Mouse (Mus musculus): Measurements from ENCODE around the gene Litaf.
"Not testable (repeated sequence)": the region's sequence is repeated elsewhere in the genome, so short reads cannot be mapped to it uniquely, and the experiment has no call there.

Gene Litaf

DNA sequence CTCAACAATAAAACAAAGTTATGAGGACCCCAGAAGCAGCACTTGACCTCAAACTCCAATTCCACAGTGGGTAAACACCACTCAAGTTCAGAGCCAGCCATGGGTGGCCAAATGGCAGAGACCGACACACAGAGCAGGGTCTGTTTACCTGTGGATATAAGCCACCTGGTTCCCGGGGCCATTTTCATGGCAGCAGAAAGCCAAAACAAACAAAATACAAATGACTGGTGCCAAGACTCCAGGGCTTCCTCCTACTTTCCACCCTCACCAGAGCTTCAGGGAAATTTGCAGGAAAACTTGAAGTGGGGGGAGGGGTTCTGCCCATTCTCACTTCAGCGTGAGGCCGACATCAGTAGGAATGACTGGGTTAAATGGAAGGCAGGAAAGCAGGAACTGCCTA, 75.2 kb downstream of the Litaf start:
- no peak for DNase-seq (ENCODE audit: low spot score)

DNA sequence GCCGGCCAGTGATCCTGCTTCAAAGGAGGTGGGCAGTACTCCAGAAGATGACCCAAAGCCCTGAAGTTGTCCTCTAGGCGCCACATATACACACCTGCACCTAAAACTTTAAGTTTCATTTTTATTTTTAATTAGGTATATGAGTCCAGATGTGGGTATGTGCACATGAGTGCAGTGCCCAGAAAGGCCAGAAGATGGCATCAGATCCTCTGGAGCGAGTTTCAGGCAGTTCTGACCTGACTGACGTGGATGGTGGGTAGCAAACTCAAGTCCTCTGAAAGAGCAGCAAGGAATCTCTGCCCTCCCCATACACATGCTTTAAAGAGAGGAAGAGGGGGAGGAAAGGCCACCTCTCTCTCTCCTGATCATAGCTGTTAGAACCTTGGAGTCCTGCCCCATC, 76.1 kb downstream of the Litaf start:
- no peak for DNase-seq (ENCODE audit: low spot score)

DNA sequence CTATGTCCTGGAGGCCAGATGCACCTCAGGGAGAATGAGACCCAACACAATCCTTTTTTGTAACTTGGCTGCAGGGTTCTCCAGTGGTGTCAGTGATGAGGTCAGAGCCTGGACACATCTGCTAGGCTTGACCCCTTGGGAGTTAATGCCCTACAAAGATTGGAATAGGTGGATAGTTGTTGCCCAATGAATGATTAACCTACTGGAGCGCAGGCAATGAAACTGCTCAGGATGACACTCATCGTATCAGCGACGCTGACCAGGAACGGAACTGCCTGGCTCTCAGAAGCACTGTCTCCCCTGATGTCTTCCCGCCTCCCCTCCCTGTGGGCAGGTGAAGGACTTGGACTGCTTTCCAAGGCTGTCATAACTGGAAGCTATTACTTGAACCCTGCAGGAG, 76.6 kb downstream of the Litaf start:
- no peak for DNase-seq (ENCODE audit: low spot score)

DNA sequence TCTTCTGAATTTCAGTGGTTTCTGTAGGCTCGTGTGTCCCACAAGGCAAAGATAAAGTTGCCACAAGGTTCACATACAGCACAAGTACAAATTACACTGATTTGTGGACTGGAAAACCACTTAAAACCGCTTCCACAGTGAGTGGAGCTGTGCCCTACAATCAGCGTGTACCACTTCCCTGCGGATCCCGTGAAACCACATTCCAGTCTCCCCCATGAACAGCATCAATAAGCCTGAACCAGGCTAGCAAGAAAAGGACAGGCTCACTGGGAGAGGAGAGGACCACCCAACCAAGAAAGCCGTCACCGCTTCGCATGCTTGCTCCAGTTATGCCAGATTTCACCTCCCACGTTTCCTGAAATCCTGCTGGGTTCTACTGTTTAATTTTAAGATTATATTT, 77.7 kb downstream of the Litaf start:
- DNase-seq (ENCODE audit: low spot score), result no peak

DNA sequence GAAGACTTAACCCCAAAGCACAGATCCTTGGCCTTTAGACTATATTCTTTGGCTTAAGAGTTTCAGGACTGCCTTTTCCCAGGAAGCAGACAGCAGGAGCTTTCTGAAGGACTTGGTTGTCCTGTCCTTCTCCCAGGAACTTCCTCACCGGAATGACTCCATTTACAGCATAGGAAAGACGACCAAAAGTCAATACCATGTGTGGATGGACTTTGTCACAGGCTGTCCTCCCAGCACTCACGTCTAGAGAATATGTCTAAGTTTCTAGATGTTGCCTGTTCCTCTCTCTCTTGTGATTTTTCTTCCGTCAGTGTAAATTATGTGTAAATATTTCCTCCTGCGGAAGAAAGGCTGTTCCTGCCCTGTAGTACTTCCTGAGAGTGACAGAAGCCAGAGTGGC, 81.4 kb downstream of the Litaf start:
- DNase-seq (ENCODE audit: low spot score), result no peak

DNA sequence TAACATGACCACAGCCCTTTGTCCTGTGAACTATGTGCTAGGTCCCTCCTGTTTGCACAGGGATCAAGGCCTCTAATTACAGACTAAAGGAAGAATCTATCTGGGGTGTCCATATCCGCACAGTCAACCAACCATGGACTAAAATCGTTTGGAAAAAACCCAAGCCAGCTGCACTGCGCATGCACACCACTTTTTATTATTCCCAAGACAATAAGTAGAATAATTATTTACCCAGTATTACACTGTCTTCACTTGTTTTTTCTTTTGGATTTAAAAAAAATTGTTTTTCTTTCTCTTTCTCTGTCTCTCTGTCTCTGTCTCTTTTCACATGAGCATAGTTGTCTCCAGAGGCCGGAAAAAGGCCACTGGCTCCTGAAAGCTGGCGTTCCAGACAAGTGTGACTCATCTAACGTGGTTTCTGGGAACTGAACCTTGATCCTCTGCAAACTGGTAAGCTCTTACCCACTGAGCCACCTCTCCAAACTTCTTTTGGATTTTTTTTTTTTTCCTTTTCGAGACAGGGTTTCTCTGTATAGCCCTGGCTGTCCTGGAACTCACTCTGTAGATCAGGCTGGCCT, 84.4 kb downstream of the Litaf start:
- DNase-seq (ENCODE audit: low spot score), result no peak

DNA sequence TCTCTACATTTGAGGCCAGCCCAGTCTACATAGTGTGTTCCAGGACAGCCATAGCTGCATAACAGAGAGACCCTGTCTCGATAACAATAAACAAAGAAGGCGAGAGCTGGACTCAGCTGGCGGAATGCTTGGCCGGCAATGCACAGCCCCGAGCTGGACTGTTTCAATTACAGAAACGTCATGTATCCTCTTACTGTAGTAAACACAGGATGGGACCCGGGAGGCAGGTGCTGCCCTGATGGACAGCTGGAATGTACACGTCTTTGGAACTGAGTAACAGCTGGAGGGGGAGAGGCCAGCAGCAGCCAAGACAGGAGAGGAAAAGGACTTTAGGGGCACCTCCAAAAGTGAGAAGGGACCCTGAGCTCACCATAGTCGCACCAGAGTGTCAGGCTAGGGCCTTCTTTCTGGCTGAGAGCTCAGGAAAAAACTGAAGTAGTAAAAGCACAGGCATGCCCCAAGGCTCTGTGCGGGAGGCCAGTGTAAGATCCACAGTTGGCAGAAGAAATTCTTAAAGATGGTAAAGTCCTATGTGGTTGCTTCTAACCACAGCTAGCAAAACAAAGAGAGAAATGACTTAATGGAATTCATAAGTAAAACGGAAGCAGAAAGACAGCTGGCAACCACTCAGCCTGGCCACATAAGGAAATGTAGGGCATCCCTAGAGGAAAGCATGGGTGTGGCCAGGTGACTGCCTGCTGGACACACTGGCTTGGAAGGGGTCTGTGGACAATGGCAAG, 86.7 kb downstream of the Litaf start:
- no peak for DNase-seq (ENCODE audit: low spot score)

DNA sequence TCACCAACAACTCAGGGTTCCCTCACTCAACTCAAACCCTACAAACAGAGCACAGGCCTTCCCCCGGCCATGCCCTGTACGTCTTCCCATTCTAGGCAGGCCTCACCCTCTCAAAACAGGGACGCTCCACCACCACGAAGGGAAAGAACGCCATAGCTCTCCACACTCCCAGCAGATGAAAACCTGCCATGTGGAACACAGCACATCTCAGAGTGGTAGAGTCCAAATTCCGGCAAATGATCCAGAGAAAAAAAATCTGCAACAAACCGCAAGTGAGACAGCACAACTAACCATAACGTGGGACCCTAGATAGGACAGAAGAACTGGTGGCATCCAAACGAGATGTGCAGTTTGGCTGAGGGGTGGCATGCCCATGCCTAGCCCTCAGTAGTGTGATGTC, 88.1 kb downstream of the Litaf start:
- DNase-seq (ENCODE audit: low spot score), result no peak

DNA sequence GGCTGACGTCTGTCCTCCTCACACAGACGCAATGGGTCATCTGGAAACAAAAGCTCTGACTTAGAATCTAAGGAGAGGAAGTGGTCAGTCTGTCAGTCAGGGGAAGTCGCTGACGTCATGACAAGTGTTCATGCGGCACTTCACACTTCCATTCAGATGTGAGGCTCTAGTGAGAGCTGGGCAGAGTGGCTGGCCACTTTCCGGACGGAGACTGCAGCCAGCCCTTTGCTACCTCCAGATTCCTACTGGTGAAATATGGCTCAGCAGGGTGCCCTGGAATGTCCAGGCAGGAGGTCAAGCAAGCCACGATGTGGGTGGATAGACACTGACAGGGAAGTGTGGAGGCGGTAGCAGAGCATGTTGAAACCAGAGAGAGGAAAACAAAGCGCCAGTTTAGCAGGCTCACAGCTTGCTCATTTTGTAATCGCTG, 89.7 kb downstream of the Litaf start:
- peak; percentile 14 for DNase-seq (ENCODE audit: low spot score)

DNA sequence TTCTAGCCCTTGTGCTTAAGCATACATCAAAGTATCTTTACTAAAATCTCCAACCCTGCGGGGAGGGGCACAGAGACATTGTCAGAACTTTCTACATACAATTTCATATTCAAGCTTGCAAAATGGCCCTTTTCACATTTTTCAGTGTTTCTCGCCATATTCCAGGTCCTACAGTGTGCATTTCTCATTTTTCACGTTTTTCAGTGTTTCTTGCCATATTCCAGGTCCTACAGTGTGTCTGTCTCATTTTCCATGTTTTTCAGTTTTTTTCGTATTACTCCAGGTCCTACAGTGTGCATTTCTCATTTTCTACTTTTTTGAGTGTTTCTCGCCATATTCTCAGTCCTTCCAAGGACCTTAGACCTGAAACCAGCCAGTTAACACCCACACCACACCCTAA, 91.0 kb downstream of the Litaf start:
- DNase-seq (ENCODE audit: low spot score), result no peak

DNA sequence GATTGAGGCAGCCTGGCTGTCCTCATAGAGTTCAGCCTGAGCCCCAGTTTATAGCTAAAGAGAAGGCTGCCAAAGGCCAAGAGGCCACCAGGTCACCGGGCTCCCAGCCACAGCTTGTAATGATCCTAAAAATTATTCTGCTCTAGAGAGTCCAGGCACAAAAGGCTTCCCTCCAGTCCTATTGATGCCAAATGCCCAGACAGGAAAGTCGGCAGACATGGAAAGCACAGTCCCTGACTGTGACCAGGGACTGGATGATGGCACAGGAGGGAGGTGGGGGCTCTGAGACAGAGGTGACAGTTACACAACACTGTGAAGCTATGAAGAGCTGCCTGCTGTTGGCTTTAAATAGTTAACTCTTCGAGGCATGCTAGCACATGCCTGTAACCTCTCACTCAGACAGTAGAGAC, 91.9 kb downstream of the Litaf start:
- DNase-seq (ENCODE audit: low spot score), result peak; percentile 50

DNA sequence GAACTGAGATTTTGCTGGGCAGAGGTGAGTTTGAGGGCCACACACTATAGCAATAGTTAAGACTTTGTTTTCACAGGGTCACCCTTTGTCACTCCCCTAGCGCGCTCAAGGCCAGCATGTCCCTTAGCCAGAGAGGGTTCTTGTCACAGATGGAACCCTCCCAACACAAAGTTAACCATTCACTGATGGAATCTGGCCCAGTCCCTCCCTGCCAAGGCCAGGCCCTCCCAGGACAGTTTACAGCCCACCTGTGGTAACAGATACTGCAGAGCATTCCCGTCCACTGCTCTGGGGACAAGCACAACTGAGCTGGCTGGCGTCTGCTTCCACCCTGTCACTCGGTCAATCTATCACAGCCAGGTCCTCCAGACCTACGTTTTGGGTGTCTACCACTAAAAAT, 93.7 kb downstream of the Litaf start:
- DNase-seq (ENCODE audit: low spot score), result no peak

DNA sequence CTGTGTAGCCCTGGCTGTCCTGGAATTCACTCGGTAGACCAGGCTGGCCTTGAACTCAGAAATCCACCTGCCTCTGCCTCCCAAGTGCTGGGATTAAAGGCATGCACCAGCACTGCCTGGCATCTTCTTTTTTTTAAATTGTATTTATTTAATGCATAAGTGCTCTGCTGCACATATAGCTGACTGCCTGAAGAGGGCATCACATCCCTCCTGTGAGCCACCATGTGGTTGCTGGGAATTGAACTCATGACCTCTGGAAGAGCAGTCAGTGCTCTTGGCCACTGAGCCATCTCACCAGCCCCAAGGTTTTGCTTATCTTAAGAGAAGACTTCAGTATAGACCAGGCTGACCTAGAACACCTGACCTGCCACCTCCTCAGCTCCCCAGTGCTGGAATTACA, 96.0 kb downstream of the Litaf start:
- DNase-seq (ENCODE audit: low spot score), result not testable (repeated sequence)

DNA sequence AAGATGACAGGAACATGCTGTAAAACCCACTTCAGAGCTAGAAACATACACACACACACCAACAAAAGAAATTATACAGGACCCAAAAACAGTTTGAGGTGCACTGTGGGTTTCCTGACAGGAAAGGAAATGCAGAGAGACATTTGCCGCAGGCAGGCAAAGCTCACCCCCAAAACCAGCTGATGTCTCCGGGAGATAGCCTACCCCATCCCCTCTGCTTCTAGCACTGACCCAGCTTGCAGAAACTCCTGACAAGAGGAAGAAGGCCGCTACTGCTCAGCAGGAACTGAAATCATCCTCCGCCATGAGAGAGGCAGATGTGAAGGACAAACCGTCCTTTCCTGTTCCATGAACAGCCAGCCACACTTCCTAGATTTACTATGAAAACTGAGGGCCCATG, 96.6 kb downstream of the Litaf start:
- DNase-seq (ENCODE audit: low spot score), result no peak

DNA sequence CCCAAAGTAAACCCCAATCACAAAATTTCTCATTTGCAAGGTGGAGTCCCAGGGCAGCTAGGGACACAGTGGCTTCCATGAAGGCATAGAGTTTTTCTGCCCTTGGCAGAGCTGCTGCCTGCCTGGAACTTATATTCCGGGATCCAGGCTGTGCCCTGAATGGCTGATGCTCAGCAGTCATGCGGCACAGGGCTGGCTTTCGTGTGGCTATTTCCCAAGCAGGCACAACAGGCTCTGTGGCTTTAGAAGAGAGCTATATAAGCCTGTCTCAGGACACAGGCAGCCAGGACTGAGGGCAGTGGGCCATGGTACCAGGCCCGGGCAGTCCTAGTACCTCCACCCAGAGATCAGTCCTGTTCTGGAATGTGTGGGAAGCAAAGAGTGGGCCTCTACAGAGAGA, 97.7 kb downstream of the Litaf start:
- no peak for DNase-seq (ENCODE audit: low spot score)

DNA sequence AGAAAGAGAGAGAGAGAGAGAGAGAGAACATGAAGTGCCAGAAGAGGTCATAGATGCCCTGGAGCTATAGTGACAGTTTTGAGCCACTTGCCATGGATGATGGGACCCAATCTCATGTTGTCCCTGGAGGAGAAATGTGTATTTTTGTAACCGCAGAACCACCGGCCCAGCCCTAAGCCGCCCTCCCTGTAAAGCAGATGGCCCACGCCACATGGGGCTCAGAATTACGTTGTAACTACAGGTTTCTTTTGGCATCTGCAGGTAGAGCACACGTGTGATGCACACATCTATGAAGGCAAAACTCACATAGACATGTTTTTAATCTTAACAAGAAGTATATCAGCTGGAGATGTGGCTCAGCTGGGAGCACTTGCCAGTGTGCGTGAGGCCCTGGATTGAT, 98.2 kb downstream of the Litaf start:
- DNase-seq (ENCODE audit: low spot score), result no peak

DNA sequence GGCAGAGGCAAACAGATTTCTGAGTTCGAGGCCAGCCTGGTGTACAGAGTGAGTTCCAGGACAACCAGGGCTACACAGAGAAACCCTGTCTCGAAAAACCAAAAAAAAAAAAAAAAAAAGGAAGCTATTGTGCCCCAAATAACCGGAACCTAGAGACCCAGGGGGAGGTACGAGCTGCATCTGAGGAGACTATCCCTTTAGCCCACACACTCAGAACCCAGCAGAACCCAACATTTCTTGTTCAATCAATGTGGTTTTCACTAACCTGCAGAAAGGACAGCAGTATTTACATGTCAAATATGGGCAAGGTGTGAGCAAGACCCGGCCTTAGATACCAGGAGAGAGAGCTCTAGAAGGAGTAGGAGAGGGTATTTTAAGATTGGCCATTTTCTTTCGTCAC, 98.9 kb downstream of the Litaf start:
- no peak for DNase-seq (ENCODE audit: low spot score)

DNA sequence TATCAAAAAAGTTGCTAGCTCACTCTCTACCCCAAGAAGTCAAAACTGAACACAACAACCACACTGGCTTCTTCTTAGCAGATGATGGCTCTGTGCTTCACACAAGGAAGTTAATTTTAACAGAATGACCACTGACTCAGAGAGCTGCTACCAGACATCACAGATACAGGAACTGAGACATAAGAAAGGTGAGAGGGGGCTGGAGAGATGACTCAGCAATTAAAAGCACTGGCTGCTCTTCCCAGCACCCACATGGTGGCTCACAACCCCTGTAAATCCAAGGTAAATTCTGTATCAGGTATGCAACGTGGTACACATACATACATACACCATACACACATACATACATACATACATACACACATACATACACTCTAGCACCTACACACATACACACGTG, 100.9 kb downstream of the Litaf start:
- no peak for DNase-seq (ENCODE audit: low spot score)

DNA sequence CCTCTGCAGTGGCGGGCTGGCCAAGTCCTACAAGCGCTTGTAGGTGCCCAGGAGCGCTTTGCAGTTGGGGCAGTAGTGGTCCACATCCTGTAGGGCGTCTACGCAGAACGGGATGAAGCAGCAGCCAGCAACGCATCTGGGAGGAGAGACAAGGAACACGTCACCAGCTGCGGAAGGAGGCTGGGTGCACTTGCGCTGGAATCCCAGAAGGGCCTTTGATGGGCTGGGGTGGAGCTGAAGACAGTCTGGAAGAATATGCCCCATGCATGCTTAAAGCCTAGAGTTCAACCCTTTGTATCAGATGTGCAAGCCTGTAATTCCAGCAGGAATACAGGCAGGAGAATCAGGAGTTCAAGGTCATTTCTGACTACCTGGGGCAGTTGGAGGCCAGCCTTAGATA, 105.0 kb downstream of the Litaf start:
- no peak for DNase-seq (ENCODE audit: low spot score)

DNA sequence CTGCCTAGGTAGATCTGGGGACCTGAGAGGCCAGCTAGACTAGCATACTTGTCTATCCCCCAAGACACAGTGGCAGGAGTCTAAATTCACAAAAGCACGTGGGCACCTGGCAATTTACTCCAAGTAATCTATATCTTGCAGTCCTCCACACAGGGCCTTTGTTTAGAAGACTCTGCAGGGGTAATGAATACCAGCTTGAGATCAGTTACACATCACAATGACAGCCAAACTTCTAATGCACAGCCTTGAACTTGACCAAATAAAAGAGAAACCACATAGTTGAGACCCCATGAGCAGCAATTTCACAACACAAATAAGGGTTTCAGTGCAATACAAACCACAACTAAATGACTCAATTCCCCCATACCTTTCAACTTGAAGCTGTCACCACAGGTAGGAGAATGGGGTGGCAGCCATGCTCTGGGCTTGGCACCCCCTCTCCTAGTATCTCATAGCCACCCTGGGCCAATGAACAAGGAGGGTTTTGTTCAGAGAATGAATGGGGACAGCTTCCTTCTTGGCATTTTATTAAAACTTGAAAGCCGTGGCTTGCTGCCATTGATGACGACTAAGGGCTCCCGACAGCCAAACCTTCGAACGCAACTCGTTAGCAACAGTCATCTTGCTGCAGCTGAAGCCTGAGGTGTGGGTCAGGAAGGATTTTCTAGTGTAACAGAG, 107.1 kb downstream of the Litaf start:
- DNase-seq (ENCODE audit: low spot score), result no peak

DNA sequence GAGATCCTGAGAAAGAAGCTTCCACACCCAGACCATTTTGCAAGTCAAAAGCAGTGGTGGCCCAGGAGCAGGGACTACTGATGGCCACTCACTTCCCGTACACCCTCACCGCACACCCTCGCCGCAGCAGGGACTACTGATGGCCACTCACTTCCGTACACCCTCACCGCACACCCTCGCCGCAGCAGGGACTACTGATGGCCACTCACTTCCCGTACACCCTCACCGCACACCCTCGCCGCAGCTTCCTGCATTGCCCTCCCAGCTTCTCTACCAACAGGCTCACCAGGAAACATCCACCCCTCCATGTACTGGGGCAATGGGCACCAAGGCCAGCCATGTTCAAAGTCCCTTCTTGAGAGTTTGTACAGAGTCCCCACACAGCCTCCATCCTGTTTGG, 107.7 kb downstream of the Litaf start:
- not testable (repeated sequence) for DNase-seq (ENCODE audit: low spot score)

DNA sequence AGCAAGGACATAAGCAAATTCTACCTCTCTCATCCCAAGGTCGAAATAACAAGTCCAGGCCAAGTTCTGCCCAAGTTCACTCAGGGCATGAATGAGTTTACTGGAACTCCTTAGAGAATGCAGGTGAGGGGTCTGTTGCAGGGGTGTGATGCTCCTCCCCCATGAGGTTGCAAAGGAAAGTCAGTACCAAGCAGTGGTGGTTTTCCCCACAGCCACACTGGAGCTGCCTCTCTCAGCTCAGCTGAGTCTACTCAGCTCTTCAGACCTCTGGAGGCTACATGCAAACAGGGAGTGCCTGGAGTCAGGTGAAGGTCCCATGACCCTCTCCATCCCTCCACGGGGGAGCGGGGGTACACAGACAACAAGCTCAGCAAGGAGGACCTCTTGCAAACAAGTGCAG, 108.2 kb downstream of the Litaf start:
- no peak for DNase-seq (ENCODE audit: low spot score)

DNA sequence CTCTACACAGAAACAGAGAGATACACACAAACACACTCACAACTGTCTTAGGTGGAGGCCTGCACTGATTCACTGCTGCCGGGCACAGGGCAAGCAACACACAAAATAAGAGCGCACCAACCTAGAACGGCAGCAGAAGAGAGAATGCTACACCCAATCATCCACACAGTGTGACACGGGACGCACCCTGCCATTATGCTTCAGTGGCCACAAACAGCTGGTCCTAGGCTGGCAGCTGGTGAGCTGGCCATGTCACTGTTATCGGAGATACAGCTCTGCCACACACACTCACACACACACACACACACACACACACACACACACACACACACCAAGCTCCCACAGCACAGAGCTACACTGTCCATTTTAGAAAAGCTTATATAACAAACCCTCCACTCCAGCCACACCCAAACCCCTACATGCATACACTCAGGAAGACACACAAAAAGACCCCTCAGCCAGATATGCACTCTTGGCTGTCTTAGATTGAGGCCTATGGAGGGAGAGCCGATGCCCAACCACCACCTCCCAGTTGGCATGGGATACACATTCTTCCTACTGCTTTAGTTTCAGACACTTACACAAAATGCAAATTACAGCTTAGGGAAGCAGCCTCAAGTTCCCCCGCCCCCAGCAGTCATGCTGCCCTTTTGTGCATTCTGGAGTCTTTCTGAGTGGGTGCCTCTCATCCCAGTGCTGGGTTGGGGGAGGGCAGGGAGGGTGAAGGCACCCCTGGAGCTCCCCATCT, 108.8 kb downstream of the Litaf start:
- DNase-seq (ENCODE audit: low spot score), result no peak

All from embryo, embryonic 10 days (tissue).